Mouse (Mus musculus): ENCODE results near the gene Ugt1a1.

The Ugt1a1 gene

DNA sequence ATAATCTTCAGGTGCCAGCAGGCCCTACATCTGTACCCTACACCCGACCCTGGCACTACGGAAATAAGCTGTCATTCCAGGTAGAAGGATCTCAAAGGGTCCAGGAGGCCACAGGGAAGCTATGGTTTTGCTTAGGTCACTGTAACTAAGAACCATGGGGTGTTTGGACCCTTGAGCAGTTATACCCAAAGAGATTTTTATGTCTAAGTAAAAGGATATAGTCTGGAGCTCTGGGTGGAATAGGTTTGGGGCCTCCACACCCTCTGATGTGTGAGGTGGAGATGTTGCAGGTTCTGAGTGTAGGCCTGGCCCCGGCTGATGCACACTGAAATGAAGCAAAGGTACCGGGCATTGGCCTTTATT, 22.5 kb downstream of the Ugt1a1 start:
- no peak for DNase-seq (ENCODE audit: low spot score in 2 of 2)

DNA sequence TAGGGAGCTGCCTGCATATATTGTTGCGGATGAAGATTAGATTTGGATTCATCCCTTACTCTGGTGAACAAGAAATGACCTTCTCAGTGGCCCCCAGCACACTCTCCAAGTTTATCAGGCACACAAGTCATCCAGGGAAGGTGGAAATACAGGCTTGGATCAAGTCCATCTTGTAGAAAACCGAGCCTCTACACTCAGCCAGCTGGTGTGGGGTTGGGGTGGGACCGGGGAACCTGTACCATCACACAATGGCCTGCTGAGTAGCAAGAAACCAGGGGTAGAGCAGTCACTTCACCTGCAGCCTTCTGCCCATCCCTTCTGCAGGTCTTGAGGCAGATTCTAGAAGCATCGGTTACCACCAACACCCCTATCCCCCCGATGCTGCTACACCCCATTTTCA, 22.9 kb downstream of the Ugt1a1 start:
- DNase-seq (ENCODE audit: low spot score in 2 of 2), result no peak

DNA sequence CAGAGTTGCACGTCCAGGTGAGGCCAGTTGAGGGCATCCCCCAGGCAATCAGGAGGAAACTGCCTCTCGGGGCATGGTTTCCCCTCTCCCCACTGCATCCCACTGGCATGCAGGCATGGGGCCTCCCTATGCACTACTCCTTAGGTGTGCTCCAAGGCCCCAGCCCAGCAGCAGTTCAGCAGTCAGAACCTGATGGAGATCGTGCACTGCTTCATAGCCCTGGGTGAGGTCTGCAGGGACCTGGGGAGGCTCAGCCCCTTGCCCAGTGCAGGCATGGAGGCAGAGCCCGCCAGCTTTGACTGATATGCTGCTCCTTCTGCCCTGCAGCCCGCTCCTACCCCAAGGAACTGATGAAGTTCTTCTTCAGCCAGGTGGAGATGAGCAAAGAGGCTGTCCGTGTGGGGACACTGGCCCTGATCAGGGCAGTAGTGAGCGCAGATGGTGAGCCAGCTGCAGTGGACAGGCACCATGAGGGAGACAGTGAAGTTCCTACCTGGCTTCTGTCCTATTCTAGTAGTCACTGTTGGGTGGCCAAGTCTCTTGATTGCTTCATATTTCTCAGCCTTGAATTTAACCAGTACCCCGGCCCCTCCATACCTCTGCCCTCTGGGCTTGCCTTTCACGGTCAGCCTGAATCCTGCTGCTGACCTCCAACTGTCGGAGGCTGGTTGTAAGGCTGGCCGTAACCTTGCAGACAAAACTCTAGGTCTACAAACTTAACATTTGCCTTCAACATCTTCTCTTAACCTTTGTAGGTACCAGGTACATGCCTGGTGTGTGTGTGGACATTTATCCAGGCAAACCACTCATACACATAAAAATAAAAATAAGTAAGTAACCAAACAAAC, 23.5 kb downstream of the Ugt1a1 start:
- no peak for DNase-seq (ENCODE audit: low spot score in 2 of 2)

DNA sequence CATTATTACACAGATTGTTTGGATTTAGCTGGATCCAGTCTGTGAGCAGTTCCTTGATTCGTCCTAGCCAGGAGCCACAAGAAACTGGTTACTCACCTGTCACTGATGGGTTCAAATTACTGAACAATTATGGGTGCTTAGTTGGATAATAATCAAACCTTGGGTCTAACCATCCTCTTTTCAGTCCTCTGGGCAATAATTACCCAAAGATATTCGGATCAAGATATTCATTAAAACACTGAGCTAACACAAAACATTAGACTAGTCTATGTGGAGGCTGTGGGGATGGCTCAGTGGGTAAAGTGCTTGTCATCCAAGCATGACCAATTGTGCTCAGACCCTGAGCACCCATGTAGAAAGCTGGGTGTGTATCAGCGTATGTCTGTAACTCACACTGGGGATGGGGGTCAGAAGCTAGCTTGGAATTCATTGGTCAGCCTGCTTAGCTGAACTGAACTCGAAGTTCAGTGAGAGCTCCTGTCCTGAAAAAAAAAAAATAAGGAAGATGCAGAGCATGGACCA, 24.2 kb downstream of the Ugt1a1 start:
- no peak for DNase-seq (ENCODE audit: low spot score in 2 of 2)

DNA sequence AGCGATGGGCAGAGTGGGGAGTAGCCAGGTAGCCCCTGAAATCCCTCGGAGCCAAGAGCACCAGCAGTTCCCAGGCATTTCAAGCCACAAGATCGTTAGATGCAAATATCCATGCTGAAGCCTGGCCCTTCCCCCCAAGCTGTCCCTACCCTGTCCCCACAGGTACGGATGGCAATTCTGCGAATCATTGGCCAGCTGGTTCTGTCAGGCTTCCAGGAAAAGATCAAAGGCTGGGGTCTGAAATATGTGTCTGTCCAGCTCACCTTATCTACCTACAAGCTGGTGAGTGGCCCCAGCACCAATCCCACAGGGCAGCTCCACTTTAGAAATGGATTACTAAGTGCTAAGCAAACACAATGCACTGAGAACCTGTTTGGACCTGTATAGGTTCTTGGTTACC, 25.6 kb downstream of the Ugt1a1 start:
- no peak for DNase-seq (ENCODE audit: low spot score in 2 of 2)

DNA sequence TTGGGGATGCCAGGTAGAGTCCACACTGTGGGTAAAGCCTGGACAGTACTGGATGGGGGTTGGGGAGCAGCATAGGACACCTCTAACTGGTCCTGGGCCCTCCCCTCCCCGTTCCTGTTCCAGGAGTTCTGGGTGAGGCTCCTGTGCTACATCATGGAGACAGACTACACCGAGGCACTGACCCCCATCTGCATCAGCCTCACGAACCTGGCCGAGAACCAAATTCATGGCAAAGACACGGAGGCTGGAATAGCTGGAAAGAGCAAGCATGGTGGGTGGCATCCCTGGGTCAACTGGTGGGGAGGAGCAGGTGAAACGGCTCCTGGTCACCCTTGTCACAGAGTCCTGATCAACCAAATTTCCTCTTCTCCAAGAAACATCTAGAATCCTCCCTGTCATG, 27.0 kb downstream of the Ugt1a1 start:
- DNase-seq (ENCODE audit: low spot score in 2 of 2), result no peak

DNA sequence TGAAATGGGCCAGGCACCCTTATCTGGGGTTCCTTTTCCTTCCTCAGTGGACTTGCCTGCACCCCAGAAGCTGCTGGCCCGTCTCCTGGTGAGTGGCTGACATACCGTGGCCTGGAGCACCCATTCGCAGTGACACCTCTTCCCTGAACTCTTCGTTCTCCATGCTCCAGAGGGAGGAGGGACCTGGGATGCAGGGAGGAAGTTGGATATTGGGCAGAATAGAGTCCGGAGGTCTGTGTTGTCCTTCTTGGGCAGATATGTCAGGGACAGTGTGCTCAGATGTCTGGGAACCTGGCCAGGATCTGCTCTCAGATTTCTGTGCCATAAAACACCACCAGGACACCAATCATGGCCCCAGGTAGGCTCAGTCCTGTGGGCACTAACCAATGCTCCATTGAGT, 28.3 kb downstream of the Ugt1a1 start:
- no peak for DNase-seq (ENCODE audit: low spot score in 2 of 2)

DNA sequence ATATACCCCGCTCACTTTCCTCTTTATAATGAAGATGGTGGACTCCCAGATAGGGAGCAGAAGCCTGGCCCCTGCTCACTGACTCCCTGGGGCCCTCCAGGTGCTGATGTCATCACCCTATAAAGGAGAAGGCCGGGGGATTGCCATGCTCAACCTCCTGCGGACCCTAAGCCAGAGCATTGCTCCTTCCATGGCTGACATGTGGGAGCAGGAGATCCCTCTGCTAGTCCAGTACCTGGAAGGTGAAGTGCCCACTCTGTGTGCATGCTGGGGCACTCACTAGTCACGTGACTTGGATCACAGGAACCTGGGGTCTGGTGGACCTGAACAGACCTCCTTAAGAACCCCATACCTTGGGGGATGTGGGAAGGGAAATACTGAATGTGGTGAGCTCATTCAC, 28.8 kb downstream of the Ugt1a1 start:
- no peak for DNase-seq (ENCODE audit: low spot score in 2 of 2)

DNA sequence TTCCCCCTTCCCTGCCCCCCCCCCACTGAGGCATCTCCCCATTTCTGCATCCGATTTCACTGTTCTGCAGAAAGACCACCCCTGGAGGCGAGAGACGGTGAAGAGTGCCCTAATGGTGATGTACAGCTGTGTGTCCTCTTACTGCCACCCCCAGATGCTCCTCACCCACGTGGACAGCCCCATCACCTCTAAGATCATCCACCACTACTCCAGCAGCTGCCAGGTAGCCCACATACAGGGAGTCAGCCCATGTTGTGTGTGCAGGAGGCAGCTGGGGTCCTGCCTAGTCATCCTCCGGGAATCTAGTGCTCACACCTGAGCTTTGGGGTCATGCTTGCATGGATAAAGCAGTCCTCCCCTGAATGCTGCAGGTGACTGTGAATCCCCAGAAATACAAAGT, 32.1 kb downstream of the Ugt1a1 start:
- no peak for DNase-seq (ENCODE audit: low spot score in 2 of 2)

DNA sequence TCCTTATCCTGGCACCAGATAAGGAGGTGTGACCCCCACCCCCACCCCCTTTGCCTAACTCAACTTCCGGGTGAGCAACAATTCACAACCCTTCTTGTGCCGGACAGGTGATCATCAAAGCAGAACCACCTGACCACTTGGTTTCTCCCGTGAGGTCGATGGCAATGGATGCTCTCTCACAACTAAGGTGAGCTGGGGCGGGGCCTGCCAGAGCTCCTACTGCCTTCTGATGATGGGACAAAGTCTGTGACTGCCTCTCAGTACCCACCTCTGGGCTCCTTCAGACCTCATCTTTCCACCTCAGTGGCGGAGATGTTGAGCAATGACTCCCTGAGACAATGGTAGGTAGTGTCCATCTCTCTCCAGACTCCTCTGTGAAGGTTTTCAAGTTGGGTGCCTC, 34.1 kb downstream of the Ugt1a1 start:
- DNase-seq (ENCODE audit: low spot score in 2 of 2), result no peak

DNA sequence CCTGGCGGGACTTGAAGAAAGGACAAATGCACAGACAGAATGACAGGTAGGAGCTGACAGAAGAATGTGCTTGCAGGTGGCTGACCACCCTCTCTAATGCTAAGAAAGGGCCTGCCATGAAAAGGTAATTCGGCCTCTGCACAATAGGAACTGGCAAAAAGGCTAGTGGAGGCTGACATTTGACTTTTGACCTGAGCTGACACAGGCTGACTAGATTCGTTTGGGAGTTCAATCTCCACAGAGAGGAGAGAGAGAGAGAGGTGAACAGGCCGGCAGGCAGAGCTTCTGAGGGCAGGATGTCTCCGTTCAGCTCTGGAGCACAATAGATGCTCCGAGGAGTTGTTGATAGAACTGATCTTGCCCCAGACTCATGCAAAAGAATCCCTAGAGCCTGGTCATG, 34.6 kb downstream of the Ugt1a1 start:
- DNase-seq (ENCODE audit: low spot score in 2 of 2), result no peak

DNA sequence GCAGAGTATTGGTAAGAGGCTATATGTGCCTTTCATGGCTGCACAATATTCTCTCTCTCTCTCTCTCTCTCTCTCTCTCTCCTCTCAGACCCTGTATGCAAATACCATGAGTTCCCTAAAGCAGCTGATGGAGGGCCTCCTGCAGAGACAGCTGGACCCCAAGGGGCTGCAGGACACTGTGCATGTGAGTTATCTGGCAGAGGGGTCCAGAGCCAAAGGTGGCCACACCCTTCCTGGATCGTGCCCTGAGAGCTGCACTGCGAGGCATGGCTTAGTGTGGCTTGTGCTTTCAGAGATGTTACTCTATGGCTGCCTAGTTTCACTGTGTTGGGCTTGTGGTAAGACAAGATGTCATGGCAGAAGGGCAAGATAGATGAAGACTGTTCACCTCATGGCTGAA, 35.9 kb downstream of the Ugt1a1 start:
- DNase-seq (ENCODE audit: low spot score in 2 of 2), result no peak

DNA sequence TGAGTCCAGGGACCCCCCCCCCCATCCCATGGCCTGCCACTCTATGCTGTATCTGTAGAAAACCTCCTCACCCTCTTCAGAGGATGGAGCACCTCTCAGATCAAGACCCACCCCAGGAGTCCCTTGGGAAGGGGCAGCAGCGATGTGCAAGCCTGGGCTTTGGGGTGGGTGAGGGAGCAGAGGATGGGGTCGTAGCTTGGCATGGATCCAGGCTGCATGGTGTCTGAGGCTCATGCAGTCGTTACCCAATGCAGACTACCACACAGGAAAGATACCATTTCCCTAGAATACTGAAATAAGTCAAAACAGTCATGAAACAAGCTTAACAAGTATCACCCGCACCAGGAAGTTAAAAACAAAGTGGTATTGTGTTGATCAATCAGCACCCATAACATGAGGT, 36.9 kb downstream of the Ugt1a1 start:
- DNase-seq (ENCODE audit: low spot score in 2 of 2), result no peak

DNA sequence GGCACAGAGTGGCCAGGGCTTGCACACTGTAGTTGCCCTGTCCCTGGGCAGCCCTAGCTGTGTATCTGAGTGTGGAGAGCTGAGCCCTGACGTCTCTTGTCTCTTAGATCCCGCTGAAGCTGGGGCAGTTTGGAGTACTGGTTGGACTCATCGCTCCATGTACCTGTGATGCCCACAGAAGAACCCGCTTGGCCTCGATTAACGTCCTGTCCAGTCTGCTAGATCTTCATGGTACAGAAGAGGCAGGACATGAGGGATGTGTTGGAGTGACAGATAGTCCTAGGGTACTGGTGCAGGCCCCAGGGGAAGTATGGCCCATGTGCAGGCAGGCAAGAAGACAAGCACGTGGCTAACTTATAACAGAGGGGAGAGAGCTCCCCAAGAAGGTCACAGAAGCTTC, 37.8 kb downstream of the Ugt1a1 start:
- DNase-seq (ENCODE audit: low spot score in 2 of 2), result no peak

DNA sequence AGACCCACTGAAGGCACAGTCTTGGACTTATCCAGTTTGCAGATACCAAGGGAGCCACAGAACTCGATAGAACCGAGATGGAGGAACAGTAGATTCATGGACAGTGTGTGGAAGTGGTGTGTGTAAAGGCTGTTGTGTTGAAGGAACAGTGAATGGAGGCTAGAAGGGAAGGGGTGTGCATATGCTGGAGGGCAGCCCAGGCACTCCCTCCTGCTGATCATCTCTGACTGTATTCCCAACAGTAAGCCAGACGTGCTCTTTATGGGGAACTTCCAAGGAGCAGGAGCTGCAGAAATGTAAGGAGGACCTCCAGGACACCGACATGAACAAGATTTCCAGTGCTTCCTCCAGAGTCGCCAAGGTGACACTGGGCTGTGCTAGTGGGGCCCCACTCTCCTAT, 38.3 kb downstream of the Ugt1a1 start:
- no peak for DNase-seq (ENCODE audit: low spot score in 2 of 2)

DNA sequence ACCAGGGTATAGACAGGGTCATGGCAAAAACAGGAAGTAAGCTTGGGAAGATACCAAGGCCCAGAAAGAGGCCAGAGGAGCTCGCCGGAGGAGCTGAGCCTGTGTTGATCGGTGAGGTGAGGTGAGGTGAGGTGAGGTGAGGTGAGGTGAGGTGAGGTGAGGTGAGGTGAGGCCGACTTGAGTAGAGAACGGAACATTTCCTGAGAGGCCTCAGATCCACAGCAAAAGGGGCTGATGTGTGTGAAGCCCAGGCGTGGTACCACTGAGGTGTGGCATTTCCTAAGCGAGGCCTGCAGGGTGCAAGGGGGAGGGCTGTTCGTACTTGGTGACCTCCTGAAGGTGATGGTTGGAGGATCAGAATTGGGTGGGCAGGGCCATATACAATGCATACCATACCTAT, 41.3 kb downstream of the Ugt1a1 start:
- no peak for DNase-seq (ENCODE audit: low spot score in 2 of 2)

DNA sequence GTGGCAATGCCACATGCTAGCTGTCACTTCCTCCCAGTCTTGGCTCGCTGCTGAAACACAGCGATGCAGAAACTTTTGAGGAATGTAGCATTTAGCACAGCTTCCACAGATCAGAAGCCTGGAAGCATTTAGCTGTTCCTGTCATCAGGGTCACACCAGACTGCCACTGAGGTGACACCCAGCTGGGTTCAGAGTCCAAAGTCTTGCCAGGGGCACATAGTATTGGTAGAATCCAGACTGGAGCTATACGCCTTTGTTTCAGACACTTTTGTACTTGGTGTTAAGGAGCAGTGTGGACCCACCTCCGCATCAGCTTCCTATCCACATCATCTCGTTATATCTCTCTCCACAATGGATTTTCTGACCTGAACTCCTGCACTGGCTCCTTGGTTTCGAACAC, 41.8 kb downstream of the Ugt1a1 start:
- DNase-seq (ENCODE audit: low spot score in 2 of 2), result no peak

DNA sequence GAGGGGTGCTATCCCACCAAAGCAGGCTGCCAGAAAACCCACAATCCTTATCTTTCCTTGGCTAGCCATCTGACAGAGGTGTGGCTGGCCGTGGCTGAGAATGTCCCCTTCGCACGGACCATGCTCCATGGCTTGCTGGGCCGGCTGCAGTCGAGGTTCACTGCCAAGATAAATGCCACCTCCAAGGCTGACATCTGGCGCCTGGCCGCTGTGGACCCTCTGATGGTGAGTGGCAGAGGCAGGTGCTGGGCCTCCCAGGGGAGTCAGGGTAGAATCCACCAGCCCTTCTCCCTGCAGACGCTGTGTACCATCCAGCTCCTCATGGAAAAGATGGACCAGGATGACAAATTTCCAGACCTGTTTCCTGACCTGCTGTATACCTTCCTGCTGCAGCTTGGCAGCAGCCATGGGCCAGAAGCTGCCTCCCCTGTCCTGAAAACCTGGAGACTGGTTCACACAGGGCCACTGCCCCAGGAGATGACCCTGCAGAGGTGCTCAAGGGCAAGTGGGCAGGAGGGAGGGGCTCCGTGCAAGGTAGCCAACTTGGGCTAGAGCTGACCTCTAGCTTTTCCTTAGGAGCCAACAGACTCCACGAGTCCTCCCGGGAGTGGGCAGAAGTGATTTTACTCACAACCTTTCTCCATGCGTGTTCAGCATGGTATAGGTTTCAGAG, 43.2 kb downstream of the Ugt1a1 start:
- no peak for DNase-seq (ENCODE audit: low spot score in 2 of 2)

DNA sequence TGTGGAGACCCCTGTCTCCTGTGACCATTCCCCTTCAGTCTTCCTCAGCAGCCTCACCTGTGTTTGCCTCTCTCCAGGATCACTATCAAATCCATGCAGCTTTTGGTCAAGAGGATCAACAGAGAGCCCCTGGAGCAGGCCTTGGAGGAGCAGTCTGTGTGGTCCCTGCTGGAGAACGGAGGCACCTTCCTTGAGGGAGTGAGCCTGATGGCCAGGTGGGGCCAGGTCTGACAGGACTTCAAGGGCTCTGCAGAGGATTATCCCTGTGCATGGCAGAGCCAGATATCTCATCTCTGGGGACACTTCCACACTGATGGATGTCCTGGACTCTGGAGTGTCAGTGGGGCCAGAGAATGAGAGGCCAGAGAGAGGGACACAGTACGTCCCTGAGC, 43.7 kb downstream of the Ugt1a1 start:
- no peak for DNase-seq (ENCODE audit: low spot score in 2 of 2)

DNA sequence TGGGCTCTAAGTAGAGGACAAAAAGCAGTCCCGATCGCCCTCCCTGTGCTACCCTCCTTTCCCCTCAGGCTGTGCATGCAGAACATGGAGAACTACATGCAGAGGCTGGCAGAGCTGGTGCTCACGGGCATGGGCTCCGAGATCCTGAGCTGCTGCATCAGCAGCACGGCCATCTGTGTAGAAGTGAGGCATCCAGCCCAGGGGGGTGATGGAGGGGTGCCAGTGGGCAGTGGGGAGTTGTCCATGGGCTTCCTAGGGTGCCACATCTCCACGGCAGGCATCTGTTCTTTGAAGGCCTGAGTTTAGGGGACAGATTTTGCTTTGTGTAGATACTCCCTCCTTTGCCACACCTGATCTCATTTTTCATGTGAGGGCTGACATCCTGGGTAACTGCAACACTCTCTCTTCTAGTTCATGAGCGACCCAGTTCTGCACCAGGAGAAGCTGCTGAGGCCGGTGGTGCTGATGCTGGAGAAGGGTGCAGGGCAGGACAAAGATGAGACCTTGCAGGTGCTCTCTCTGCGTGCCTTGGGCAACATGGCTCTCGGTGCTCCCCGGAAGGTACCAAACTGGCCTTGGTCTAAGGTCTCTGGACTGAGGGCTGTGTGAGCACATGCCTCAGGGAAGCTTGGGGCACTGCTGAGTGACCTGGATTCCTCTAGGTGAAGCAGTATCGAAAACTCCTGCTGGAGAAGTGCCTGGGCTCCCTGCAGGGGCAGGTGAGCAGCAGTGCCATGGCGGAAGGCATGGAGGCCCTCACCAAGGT, 44.4 kb downstream of the Ugt1a1 start:
- DNase-seq (ENCODE audit: low spot score in 2 of 2), result no peak

DNA sequence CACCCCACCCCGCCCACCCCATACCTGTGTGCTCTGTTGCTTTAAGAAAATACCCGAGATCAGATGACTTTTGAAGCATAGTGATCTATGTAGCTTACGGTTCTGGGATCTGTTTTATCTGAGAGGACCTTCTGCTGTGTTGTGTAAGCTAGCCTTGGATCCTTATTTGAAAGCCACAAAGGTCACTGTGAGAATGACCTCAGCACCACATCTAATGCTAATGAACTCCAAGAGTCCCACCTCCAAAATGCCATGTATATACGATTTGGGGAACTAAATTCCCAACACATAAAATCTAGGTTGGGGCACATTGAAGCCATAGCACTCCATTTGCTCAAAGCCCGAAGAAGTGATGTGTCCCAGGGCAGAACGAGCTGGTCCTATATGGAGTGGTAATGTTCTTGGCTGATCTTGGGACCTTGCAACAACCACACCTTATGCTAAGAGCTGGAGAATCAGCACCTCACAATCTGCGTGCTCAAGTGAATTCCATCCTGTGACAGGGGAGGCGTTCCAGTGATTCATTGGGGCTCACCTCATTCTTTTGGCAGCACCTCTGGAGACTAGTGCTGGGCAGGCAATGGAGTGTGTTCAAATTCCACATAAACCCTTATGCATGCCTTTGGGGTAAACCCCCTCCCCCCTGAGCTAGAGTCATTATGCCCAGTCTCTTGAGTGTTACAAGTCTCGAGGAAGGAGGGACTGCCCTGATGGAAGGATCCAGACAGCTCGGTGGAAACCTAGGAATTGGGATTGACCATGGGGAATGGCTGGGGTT, 45.3 kb downstream of the Ugt1a1 start:
- no peak for DNase-seq (ENCODE audit: low spot score in 2 of 2)

DNA sequence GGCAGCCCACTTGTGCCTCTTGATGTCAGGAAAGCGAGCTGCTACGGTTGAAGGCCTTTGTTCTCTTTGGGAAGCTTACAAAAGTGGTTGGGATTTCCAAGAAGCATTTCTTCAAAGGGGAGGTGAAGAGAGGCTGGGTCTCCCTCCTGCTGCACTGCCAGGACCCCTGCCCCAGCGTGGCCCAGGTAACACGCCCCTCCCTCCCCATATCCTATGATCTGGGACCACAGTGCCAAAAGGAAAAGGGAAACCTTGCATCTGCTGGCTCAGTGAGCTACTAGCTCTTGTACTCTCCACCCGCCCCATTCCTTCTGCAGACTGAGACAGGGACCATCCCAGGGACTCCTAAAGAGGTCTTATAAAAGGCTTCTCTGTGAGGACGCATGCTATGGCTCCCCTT, 45.9 kb downstream of the Ugt1a1 start:
- DNase-seq (ENCODE audit: low spot score in 2 of 2), result no peak

Measured in left cerebral cortex, adult 9 months (tissue).